Mouse (Mus musculus): Measurements from ENCODE around the gene Rflna. TPM values are rescaled to one million over a fixed set of nuclear protein-coding genes. Genes with fewer than 3 reads are reported as not detected.

The Rflna gene
- polyA plus RNA-seq, 1 experiment from 2014 or later, result 1.8 TPM

DNA sequence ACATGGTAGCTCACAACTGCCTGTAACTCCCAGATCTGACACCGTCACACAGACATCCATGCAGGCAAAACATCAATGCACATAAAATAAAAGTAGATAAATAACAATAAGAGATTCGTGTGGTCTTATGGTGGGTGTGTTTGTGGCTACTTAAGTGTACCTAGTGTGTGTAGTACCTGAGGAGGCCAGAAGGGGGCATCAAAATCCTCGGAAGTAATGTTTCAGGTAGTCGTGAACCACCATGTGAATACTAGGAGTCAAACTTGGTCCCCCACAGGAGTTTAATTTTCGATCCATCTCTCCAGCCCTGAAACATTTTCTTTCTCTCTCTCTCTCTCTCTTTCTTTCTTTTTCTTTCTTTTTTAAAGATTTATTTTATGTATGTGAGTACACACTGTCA is 16.8 kb upstream of the Rflna start:
- no peak for DNase-seq (ENCODE audit: low spot score)
- no peak overlapping the region for H3K9ac ChIP-seq (ENCODE audit: low read length)
- no peak overlapping the region for H3K27ac ChIP-seq (replicated peaks)
- no peak for ATAC-seq (ENCODE audit: low FRiP score, low TSS enrichment)
- no peak overlapping the region for H3K4me3 ChIP-seq (ENCODE audit: low read depth, low read length)
- no peaks in the 10 kb centered on the region for H3K4me1 ChIP-seq (replicated peaks; ENCODE audit: control insufficient read depth, insufficient read depth)
- no peaks in the 10 kb centered on the region for H3K27me3 ChIP-seq (ENCODE audit: control insufficient read depth, insufficient read depth, low read length)
- H3K9me3 ChIP-seq (ENCODE audit: control insufficient read depth, low read length), result no peaks in the 10 kb centered on the region
- H3K4me2 ChIP-seq (replicated peaks; ENCODE audit: low read depth), result no peak overlapping the region
- H3K36me3 ChIP-seq (ENCODE audit: control insufficient read depth, insufficient read depth, low read length), result no peaks in the 10 kb centered on the region
- TF ChIP-seq CTCF (IDR thresholded peaks at IDR 0.05; ENCODE audit: low read depth) (peak; percentile 48), EP300 (optimal IDR thresholded peaks at IDR 0.05) (no peak)
- WGBS, result 84% methylated on average over 5 of the region's 5 CpGs

DNA sequence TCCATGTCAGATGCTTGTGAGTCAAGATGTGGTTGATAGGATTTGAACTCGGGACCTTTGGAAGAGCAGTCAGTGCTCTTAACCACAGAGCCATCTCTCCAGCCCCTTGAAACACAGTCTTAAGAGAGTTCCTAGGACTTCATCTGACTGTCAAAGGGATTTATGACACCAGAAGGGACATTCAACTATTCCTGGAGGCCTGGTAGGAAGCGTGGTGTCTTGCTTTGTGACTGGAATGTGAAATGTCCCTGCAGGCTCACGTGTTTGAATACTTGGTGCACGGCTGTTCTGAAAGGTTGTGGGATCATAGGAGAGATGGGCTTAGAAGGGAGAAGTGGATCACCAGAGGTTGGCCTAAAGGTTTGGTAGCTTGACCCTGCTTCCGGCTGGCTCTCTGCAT is 16.4 kb upstream of the Rflna start:
- no peak overlapping the region for H3K4me3 ChIP-seq (ENCODE audit: low read depth, low read length)
- no peak for DNase-seq (ENCODE audit: low spot score)
- H3K36me3 ChIP-seq (ENCODE audit: control insufficient read depth, insufficient read depth, low read length), result no peaks in the 10 kb centered on the region
- no peak overlapping the region for H3K9ac ChIP-seq (ENCODE audit: low read length)
- H3K4me1 ChIP-seq (replicated peaks; ENCODE audit: control insufficient read depth, insufficient read depth), result no peaks in the 10 kb centered on the region
- WGBS, result 85% methylated on average over 5 of the region's 5 CpGs
- no peaks in the 10 kb centered on the region for H3K9me3 ChIP-seq (ENCODE audit: control insufficient read depth, low read length)
- no peak overlapping the region for H3K27ac ChIP-seq (replicated peaks)
- H3K27me3 ChIP-seq (ENCODE audit: control insufficient read depth, insufficient read depth, low read length), result no peaks in the 10 kb centered on the region
- H3K4me2 ChIP-seq (replicated peaks; ENCODE audit: low read depth), result no peak overlapping the region
- no peak for TF ChIP-seq EP300 (optimal IDR thresholded peaks at IDR 0.05)
- TF ChIP-seq CTCF (IDR thresholded peaks at IDR 0.05; ENCODE audit: low read depth), result no peak
- ATAC-seq (ENCODE audit: low FRiP score, low TSS enrichment), result no peak

DNA sequence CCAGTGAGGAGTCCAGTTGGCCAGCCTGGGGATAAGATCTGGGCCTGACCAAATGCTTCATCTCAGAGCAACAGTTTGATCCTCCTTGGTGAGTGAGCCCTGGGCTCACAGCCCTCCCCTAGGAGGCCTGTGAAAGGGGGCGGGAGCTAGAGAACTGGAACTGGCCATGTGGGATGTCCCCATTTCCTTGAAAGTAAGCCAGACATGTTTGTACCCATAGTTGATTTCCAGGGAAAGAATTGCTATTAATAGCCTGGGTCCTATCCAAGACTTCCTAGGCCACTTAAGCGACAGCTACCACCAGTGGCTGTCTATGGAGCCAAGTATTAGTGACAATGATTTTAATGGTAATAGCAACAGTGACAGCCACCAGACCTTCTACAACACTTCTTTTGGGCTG is 13.3 kb upstream of the Rflna start:
- no peak overlapping the region for H3K9ac ChIP-seq (ENCODE audit: low read length)
- no peaks in the 10 kb centered on the region for H3K9me3 ChIP-seq (ENCODE audit: control insufficient read depth, low read length)
- no peaks in the 10 kb centered on the region for H3K4me1 ChIP-seq (replicated peaks; ENCODE audit: control insufficient read depth, insufficient read depth)
- no peak overlapping the region for H3K4me2 ChIP-seq (replicated peaks; ENCODE audit: low read depth)
- DNase-seq (ENCODE audit: low spot score) (no peak), ATAC-seq (ENCODE audit: low FRiP score, low TSS enrichment) (no peak)
- no peak for TF ChIP-seq CTCF (IDR thresholded peaks at IDR 0.05; ENCODE audit: low read depth)
- TF ChIP-seq EP300 (optimal IDR thresholded peaks at IDR 0.05), result no peak
- no peak overlapping the region for H3K4me3 ChIP-seq (ENCODE audit: low read depth, low read length)
- H3K36me3 ChIP-seq (ENCODE audit: control insufficient read depth, insufficient read depth, low read length), result no peaks in the 10 kb centered on the region
- 86% methylated on average over 2 of the region's 2 CpGs for WGBS
- no peak overlapping the region for H3K27ac ChIP-seq (replicated peaks)
- no peaks in the 10 kb centered on the region for H3K27me3 ChIP-seq (ENCODE audit: control insufficient read depth, insufficient read depth, low read length)

DNA sequence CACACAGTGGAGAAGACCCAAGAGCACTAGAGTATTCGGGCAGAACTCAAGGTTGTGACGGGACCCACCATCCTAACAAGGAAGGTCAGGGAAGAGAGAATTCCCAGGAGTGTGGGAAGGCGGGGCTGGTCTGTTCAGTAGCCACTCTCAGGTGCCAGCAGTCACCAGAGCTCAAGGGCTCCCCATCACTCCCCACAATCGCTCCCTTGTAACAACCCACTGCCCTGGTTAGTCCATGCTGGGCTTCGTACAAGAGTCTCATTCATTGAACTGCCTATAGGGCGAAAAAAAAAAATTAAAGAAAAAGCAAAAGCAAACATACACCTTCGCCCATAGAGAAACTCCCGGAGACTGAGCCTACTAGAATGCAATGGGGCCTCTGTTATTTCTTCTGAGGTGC is 10.7 kb upstream of the Rflna start:
- Histone ChIP-seq H3K4me3 (ENCODE audit: low read depth, low read length) (no peak overlapping the region), H3K36me3 (ENCODE audit: control insufficient read depth, insufficient read depth, low read length) (no peaks in the 10 kb centered on the region), H3K4me2 (replicated peaks; ENCODE audit: low read depth) (no peak overlapping the region), H3K9ac (ENCODE audit: low read length) (no peak overlapping the region), H3K9me3 (ENCODE audit: control insufficient read depth, low read length) (no peaks in the 10 kb centered on the region), H3K4me1 (replicated peaks; ENCODE audit: control insufficient read depth, insufficient read depth) (no peaks in the 10 kb centered on the region), H3K27me3 (ENCODE audit: control insufficient read depth, insufficient read depth, low read length) (no peaks in the 10 kb centered on the region), H3K27ac (replicated peaks) (no peak overlapping the region)
- no peak for DNase-seq (ENCODE audit: low spot score)
- WGBS, result 66% methylated on average over 8 of the region's 8 CpGs
- no peak for ATAC-seq (ENCODE audit: low FRiP score, low TSS enrichment)
- TF ChIP-seq CTCF (IDR thresholded peaks at IDR 0.05; ENCODE audit: low read depth) (no peak), EP300 (optimal IDR thresholded peaks at IDR 0.05) (no peak)

DNA sequence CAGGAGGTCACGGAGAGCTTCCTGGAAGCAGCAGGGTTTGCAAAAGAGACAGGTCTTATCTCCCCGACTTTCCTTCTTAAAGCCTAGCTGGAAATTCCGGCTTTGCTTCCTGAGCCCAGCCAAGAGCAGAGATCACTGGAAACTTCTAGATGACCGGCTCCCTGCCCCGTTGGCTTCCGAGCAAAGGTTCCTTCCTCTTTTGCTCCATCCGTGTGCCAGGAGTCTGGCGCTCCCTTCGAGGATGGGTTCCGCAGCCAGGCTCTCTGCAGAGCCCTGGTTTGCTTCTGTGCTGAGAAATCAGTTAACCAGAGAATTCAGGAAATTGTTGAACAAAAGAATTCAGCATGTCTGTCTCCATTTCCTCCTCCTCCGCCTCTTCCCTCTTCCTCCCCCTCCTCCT is 10.1 kb upstream of the Rflna start:
- Histone ChIP-seq H3K4me3 (ENCODE audit: low read depth, low read length) (no peak overlapping the region), H3K4me1 (replicated peaks; ENCODE audit: control insufficient read depth, insufficient read depth) (no peaks in the 10 kb centered on the region), H3K27me3 (ENCODE audit: control insufficient read depth, insufficient read depth, low read length) (no peaks in the 10 kb centered on the region), H3K36me3 (ENCODE audit: control insufficient read depth, insufficient read depth, low read length) (no peaks in the 10 kb centered on the region), H3K27ac (replicated peaks) (no peak overlapping the region), H3K9me3 (ENCODE audit: control insufficient read depth, low read length) (no peaks in the 10 kb centered on the region), H3K4me2 (replicated peaks; ENCODE audit: low read depth) (no peak overlapping the region), H3K9ac (ENCODE audit: low read length) (no peak overlapping the region)
- DNase-seq (ENCODE audit: low spot score) (no peak), ATAC-seq (ENCODE audit: low FRiP score, low TSS enrichment) (no peak)
- 52% methylated on average over 11 of the region's 11 CpGs for WGBS
- TF ChIP-seq EP300 (optimal IDR thresholded peaks at IDR 0.05) (no peak), CTCF (IDR thresholded peaks at IDR 0.05; ENCODE audit: low read depth) (no peak)

DNA sequence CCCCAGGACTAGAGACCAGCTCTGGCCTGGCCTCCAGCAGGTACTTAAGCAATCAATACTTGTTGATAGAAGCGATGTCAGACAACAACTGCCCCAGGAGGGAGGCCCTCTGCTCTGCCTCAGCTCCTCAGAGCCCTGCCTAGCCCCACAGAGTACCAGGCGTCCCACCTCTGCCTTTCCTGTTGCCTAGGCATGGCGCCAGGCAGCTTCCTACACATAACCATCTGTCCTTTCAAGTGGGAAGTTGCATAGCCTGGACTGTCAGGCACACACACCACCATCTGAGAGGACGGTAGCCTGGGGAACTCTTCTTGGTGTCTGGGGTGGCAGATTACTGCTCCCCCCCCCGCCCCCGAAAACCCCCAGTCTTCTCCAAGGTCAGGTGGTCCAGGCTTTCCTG is 6.2 kb upstream of the Rflna start:
- Histone ChIP-seq H3K9ac (ENCODE audit: low read length) (no peak overlapping the region), H3K4me1 (replicated peaks; ENCODE audit: control insufficient read depth, insufficient read depth) (no peaks in the 10 kb centered on the region), H3K4me3 (ENCODE audit: low read depth, low read length) (no peak overlapping the region), H3K36me3 (ENCODE audit: control insufficient read depth, insufficient read depth, low read length) (no peaks in the 10 kb centered on the region), H3K27ac (replicated peaks) (no peak overlapping the region), H3K4me2 (replicated peaks; ENCODE audit: low read depth) (no peak overlapping the region), H3K9me3 (ENCODE audit: control insufficient read depth, low read length) (no peaks in the 10 kb centered on the region), H3K27me3 (ENCODE audit: control insufficient read depth, insufficient read depth, low read length) (no peaks in the 10 kb centered on the region)
- 62% methylated on average over 6 of the region's 6 CpGs for WGBS
- DNase-seq (ENCODE audit: low spot score) (no peak), ATAC-seq (ENCODE audit: low FRiP score, low TSS enrichment) (no peak)
- TF ChIP-seq EP300 (optimal IDR thresholded peaks at IDR 0.05) (no peak), CTCF (IDR thresholded peaks at IDR 0.05; ENCODE audit: low read depth) (no peak)

Data from stomach, postnatal 0 days (tissue).